Mouse (Mus musculus) heart, embryonic 15.5 days (tissue): ENCODE data around the gene Tiam1. TPM values are rescaled to one million over a fixed set of nuclear protein-coding genes. Genes with fewer than 3 reads are reported as not detected.

Source experiments
- ATAC-seq: fragments of 200-750 bp; cut with Nextera tagmentation; replicated peaks from 2 replicates; pipeline ENCODE4 v1.8.0; 2017; ENCODE audit warnings: low read depth, moderate TSS enrichment; ENCODE audit not compliant: insufficient number of reproducible peaks, insufficient read depth, low FRiP score
- H3K27ac ChIP-seq: fragments of 300-500 bp; sonication (generic); 2 replicates; pipeline ENCODE4 v1.5.1; 2015; ENCODE audit warnings: mild to moderate bottlenecking, inconsistent platforms
- H3K27me3 ChIP-seq: fragments of 300-500 bp; sonication (generic); 2 replicates; pipeline ENCODE4 v1.6.1; 2015; ENCODE audit warnings: inconsistent platforms
- H3K36me3 ChIP-seq: fragments of 300-500 bp; sonication (generic); 2 replicates; pipeline ENCODE4 v1.6.1; 2015; ENCODE audit warnings: mild to moderate bottlenecking, inconsistent platforms
- H3K4me1 ChIP-seq: fragments of 300-500 bp; sonication (generic); replicated peaks from 2 replicates; pipeline ENCODE4 v1.6.1; 2015; ENCODE audit warnings: inconsistent platforms
- H3K4me2 ChIP-seq: fragments of 300-500 bp; sonication (generic); 2 replicates; pipeline ENCODE4 v1.6.1; 2015; ENCODE audit warnings: inconsistent platforms, mild to moderate bottlenecking, moderate library complexity
- H3K4me3 ChIP-seq: fragments of 300-500 bp; sonication (generic); 2 replicates; pipeline ENCODE4 v1.5.1; 2015; ENCODE audit warnings: mild to moderate bottlenecking, inconsistent platforms
- H3K9ac ChIP-seq: fragments of 300-500 bp; sonication (generic); 2 replicates; pipeline ENCODE4 v1.6.1; 2015; ENCODE audit warnings: mild to moderate bottlenecking, inconsistent platforms
- H3K9me3 ChIP-seq: fragments of 300-500 bp; sonication (generic); replicated peaks from 2 replicates; pipeline ENCODE4 v1.6.1; 2016; ENCODE audit warnings: inconsistent platforms
- WGBS: fragments of 180-500 bp; shearing (Covaris S2); methylation state at CpG from one replicate; pipeline ENCODE4 v1.1.7; 2015; ENCODE audit warnings: mixed read lengths; 5-methylcytosine and 5-hydroxymethylcytosine counted together
- polyA plus RNA-seq: library from polyadenylated mRNA; unstranded; fragments of >200 nt; fragmentation: Nextera tagmentation; extraction: Ambion mirVana; gene quantifications from 2 replicates; pipeline ENCODE4 v1.2.1, GENCODE M21; 2015

Tiam1 gene
- polyA plus RNA-seq, 1 experiment from 2014 or later = 7.6 TPM

- Histone ChIP-seq H3K9me3 (no peaks in the 10 kb centered on the region), H3K4me2 (no peak overlapping the region), H3K4me3 (no peak overlapping the region), H3K9ac (no peak overlapping the region), H3K27me3 (no peaks in the 10 kb centered on the region), H3K36me3 (no peaks in the 10 kb centered on the region), H3K27ac (no peak overlapping the region), H3K4me1 (no peaks in the 10 kb centered on the region)
- WGBS = 89% methylated on average over 12 of the region's 12 CpGs
- no peak for ATAC-seq
These were observed 239.4 kb downstream of the Tiam1 start for GRCm38 (mm10) chr16:89904121-89904520.

- WGBS = 91% methylated on average over 12 of the region's 12 CpGs
- ATAC-seq = no peak
These were observed 240.8 kb downstream of the Tiam1 start for GRCm38 (mm10) chr16:89902578-89903304.

DNA sequence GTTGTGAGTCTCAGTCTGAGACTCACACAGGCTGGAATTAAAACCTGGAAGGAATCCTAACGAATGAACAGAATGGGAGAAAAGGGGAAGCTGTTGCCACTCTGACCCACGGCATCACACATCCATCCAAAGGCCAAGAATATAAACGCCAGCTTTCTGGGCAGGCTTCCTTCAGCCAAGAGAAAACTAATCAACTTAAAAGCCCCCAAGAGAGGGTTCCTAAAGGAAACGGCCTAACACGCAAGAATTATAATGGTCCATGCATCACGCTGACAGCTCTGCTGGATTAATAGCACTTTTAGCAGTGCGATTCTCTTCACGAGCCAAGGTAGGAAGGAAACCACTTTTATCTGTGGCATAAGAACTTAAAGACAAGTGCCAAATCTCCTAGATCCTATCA, 242.9 kb downstream of the Tiam1 start:
- no peak overlapping the region for H3K4me2 ChIP-seq
- H3K27me3 ChIP-seq = no peaks in the 10 kb centered on the region
- H3K36me3 ChIP-seq = no peaks in the 10 kb centered on the region
- H3K9me3 ChIP-seq = no peaks in the 10 kb centered on the region
- 58% methylated on average over 8 of the region's 8 CpGs for WGBS
- ATAC-seq = no peak
- no peak overlapping the region for H3K9ac ChIP-seq
- no peaks in the 10 kb centered on the region for H3K4me1 ChIP-seq
- no peak overlapping the region for H3K4me3 ChIP-seq
- H3K27ac ChIP-seq = no peak overlapping the region

More at GRCm38 (mm10) chr16:89902578-89903304, 240.8 kb downstream of the Tiam1 start:
- Histone ChIP-seq H3K27ac (no peak overlapping the region), H3K4me2 (no peak overlapping the region), H3K4me3 (no peak overlapping the region), H3K9ac (no peak overlapping the region), H3K36me3 (no peaks in the 10 kb centered on the region), H3K4me1 (no peaks in the 10 kb centered on the region), H3K27me3 (no peaks in the 10 kb centered on the region), H3K9me3 (no peaks in the 10 kb centered on the region)

GRCm38 (mm10) chr16:89899192-89899591, 244.4 kb downstream of the Tiam1 start:
- Histone ChIP-seq H3K36me3 (no peaks in the 10 kb centered on the region), H3K9ac (no peak overlapping the region), H3K27ac (no peak overlapping the region), H3K4me2 (no peak overlapping the region), H3K27me3 (no peaks in the 10 kb centered on the region), H3K9me3 (no peaks in the 10 kb centered on the region), H3K4me3 (no peak overlapping the region), H3K4me1 (no peaks in the 10 kb centered on the region)
- ATAC-seq = no peak
- 68% methylated on average over 9 of the region's 9 CpGs for WGBS

GRCm38 (mm10) chr16:89898299-89898625, 245.3 kb downstream of the Tiam1 start:
- Histone ChIP-seq H3K9me3 (no peaks in the 10 kb centered on the region), H3K4me2 (no peak overlapping the region), H3K27ac (no peak overlapping the region), H3K4me1 (no peaks in the 10 kb centered on the region), H3K4me3 (no peak overlapping the region), H3K9ac (no peak overlapping the region), H3K36me3 (no peaks in the 10 kb centered on the region), H3K27me3 (no peaks in the 10 kb centered on the region)
- WGBS = 90% methylated on average over 14 of the region's 14 CpGs
- no peak for ATAC-seq

DNA sequence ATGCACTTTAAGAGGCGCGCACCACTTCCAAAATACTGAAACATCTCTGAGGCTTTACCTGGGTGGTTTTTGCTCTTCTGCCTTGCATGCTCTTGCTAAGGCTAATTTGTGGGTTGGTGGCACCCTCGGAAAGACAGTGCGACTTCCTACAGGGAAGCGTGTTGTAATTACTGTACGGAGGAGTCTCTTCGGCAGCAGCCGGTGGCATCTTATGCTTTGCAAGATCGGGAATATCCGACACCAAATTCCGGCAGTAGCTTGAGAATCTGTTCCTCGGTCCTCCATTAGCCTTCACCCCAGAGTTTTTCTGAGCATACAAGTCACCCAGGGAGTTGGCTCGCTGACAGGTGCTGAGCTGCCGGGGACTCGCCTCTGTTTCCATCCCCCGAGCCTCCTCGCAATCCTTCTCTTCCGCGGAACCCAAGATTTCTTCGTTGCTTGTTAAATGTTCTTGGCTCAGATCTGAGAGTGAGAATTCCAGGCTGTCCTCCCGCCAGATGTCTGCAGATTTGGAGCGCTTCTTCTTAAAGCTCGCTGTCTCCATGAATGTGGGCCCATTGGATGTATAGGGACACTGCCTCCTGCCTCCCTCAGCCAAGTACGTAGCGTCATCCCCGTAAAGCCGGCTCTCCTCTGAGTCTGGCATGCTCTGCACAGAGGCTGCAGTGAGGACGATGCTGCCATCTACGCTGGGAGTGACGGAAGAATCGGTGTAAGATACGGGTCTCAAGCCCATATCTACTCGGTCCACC, 245.8 kb downstream of the Tiam1 start:
- H3K9ac ChIP-seq = no peak overlapping the region
- no peaks in the 10 kb centered on the region for H3K36me3 ChIP-seq
- no peaks in the 10 kb centered on the region for H3K9me3 ChIP-seq
- H3K27ac ChIP-seq = no peak overlapping the region
- H3K4me1 ChIP-seq = no peaks in the 10 kb centered on the region
- WGBS = 81% methylated on average over 33 of the region's 33 CpGs
- no peaks in the 10 kb centered on the region for H3K27me3 ChIP-seq
- H3K4me3 ChIP-seq = no peak overlapping the region
- no peak for ATAC-seq
- H3K4me2 ChIP-seq = no peak overlapping the region

DNA sequence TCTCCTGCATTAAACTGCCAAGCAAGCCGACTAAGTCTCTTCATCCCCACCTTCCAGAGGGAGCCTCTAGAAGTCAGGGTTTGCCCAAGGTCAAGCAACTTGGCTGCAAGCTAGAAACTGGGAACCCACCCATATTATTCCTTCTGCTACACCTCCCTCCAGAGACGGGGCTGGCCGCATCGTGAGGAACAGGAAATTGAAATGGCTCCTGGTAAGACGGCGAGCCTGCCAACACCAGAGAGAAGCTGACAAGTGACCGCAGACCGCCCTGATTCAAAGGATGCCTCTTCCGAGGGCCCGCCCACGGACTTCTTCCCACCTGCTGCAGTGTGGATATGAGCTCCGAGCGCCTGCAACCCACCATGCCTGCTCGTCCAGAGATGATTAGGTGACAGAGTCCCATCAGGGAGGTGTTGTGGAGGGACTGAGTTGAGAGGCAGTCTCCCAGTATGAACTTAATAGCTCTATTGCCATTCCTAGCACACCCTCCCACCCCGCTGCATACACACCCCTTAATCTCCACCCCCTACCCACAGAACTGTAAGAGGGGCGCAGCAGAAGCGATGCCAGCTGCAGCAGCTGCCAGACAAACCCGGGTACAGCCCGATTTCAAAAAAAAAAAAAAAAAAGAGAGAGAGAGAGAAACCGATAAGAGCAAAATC, 246.6 kb downstream of the Tiam1 start:
- Histone ChIP-seq H3K9ac (no peak overlapping the region), H3K4me3 (no peak overlapping the region), H3K4me2 (no peak overlapping the region), H3K36me3 (no peaks in the 10 kb centered on the region), H3K9me3 (no peaks in the 10 kb centered on the region), H3K27me3 (no peaks in the 10 kb centered on the region), H3K27ac (no peak overlapping the region), H3K4me1 (no peaks in the 10 kb centered on the region)
- no peak for ATAC-seq
- 70% methylated on average over 20 of the region's 20 CpGs for WGBS

- H3K4me2 ChIP-seq = no peak overlapping the region
- no peak for ATAC-seq
- 77% methylated on average over 9 of the region's 9 CpGs for WGBS
These were observed 247.2 kb downstream of the Tiam1 start for GRCm38 (mm10) chr16:89896392-89896791.

GRCm38 (mm10) chr16:89895283-89895682, 248.3 kb downstream of the Tiam1 start:
- WGBS = 75% methylated on average over 7 of the region's 7 CpGs

More at GRCm38 (mm10) chr16:89896392-89896791, 247.2 kb downstream of the Tiam1 start:
- Histone ChIP-seq H3K9me3 (no peaks in the 10 kb centered on the region), H3K4me1 (no peaks in the 10 kb centered on the region), H3K27ac (no peak overlapping the region), H3K36me3 (no peaks in the 10 kb centered on the region), H3K4me3 (no peak overlapping the region), H3K27me3 (no peaks in the 10 kb centered on the region), H3K9ac (no peak overlapping the region)

DNA sequence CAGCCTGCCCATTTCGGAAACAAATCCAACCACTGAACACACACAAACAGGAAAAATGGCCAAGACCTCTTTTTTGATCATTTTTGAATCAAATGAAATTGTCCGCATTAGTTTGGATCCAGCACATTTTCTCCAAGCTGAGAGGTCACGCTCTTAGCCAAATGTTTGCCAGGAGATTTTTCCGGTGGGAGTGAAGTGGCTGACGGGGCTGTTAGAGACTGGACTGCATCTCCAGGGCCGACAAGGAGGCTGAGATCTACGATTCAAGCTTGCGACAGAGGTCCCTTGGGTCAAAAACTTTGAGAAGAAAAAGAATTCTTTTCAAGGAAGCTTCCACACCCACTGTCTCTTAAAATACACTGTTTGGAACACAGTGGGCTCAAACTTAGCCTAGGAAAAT, 248.8 kb downstream of the Tiam1 start:
- ATAC-seq = no peak
- Histone ChIP-seq H3K4me1 (peaks cover 13% of the 10 kb centered on the region), H3K27ac (no peak overlapping the region), H3K36me3 (no peaks in the 10 kb centered on the region), H3K27me3 (no peaks in the 10 kb centered on the region), H3K9ac (no peak overlapping the region), H3K4me3 (no peak overlapping the region), H3K9me3 (no peaks in the 10 kb centered on the region), H3K4me2 (no peak overlapping the region)
- WGBS = 61% methylated on average over 8 of the region's 8 CpGs

More at GRCm38 (mm10) chr16:89895283-89895682, 248.3 kb downstream of the Tiam1 start:
- no peak for ATAC-seq
- no peaks in the 10 kb centered on the region for H3K27me3 ChIP-seq
- no peaks in the 10 kb centered on the region for H3K36me3 ChIP-seq
- no peak overlapping the region for H3K27ac ChIP-seq
- H3K9me3 ChIP-seq = no peaks in the 10 kb centered on the region
- no peak overlapping the region for H3K4me2 ChIP-seq
- H3K4me3 ChIP-seq = no peak overlapping the region
- peaks cover 8% of the 10 kb centered on the region for H3K4me1 ChIP-seq
- no peak overlapping the region for H3K9ac ChIP-seq

DNA sequence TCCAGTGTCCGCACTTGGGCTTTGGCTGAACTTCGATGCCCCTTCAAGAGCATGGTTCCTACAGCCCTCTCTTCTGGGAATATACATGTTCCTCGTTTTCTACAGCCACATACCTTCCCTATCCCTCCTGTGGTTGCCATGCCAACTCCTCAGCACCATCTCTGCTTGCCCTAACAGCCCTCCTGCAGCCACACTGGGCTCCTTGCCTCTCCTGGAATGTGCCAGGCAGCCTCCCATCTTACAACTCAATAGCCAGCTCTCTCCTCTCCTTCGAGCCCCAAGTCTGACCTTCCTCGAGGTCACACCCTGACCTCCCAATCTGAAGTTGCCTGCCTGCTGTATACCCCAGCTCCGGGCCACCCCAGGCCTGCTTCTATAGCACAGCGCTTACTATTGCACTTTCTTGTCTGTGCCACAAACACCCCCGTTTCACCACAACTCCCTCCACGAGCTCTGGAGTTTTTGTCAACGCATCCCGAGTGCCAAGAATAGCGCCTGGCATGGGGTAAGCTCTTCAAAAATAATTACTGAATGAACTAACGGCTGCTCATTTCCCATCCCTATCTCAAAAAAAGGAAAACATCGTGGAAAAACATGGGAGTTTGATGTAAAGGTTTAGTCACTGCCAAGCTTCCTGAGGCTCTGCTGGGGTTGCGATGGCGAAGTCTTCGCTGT, 252.9 kb downstream of the Tiam1 start:
- Histone ChIP-seq H3K27me3 (no peaks in the 10 kb centered on the region), H3K4me1 (peaks cover 15% of the 10 kb centered on the region), H3K4me2 (no peak overlapping the region), H3K36me3 (no peaks in the 10 kb centered on the region), H3K9me3 (no peaks in the 10 kb centered on the region), H3K9ac (no peak overlapping the region), H3K27ac (no peak overlapping the region), H3K4me3 (no peak overlapping the region)
- WGBS = 57% methylated on average over 17 of the region's 17 CpGs
- ATAC-seq = no peak
